Mouse (Mus musculus) kidney, adult 2 months (tissue): ENCODE measurements at regions not wholly inside any gene's neighbourhood (a gene's known extent, or its start where the extent isn't known, plus 50 kb on each side); places are given as distances from the start of the nearest gene placed in this dataset.

ENCODE experiments used
- DNase-seq: peaks from one replicate; pipeline ENCODE4 v3.0.0; 2021
- H3K27ac ChIP-seq: fragments of 200-500 bp; 2 replicates; pipeline ENCODE4 v1.5.1; 2012; ENCODE audit warnings: low read depth, low read length, control low read depth, inconsistent platforms; ENCODE audit not compliant: insufficient read depth
- H3K27me3 ChIP-seq: fragments of 200-500 bp; replicated peaks from 2 replicates; pipeline ENCODE4 v1.6.1; 2012; ENCODE audit warnings: mild to moderate bottlenecking, moderate library complexity, low read length, inconsistent platforms; ENCODE audit not compliant: control insufficient read depth, insufficient read depth
- H3K36me3 ChIP-seq: fragments of 200-500 bp; 2 replicates; pipeline ENCODE4 v1.6.1; 2012; ENCODE audit warnings: mild to moderate bottlenecking, moderate library complexity, low read length, inconsistent platforms; ENCODE audit not compliant: control insufficient read depth, insufficient read depth
- H3K4me1 ChIP-seq: fragments of 200-500 bp; 2 replicates; pipeline ENCODE4 v1.6.1; 2011; ENCODE audit warnings: low read length; ENCODE audit not compliant: control insufficient read depth, insufficient read depth
- H3K4me3 ChIP-seq: fragments of 200-500 bp; 2 replicates; pipeline ENCODE4 v1.5.1; 2011; ENCODE audit warnings: mild to moderate bottlenecking, low read depth, low read length, control low read depth; ENCODE audit not compliant: insufficient read depth
- CTCF ChIP-seq: fragments of 200-500 bp; conservative IDR thresholded peaks from 2 replicates; pipeline ENCODE4 v1.5.1; 2011; ENCODE audit warnings: low read depth, mild to moderate bottlenecking, control low read depth, low read length, moderate library complexity, mixed read lengths; ENCODE audit not compliant: insufficient read depth, insufficient read length
- POLR2A ChIP-seq: fragments of 200-500 bp; IDR thresholded peaks from one replicate; pipeline ENCODE4 v1.6.1; 2011; ENCODE audit warnings: low read depth, low read length, control low read depth
- WGBS: fragments of 180-500 bp; shearing (Covaris S2); methylation state at CpG from one replicate; pipeline ENCODE4 v1.1.7; 2018; 5-methylcytosine and 5-hydroxymethylcytosine counted together

DNA sequence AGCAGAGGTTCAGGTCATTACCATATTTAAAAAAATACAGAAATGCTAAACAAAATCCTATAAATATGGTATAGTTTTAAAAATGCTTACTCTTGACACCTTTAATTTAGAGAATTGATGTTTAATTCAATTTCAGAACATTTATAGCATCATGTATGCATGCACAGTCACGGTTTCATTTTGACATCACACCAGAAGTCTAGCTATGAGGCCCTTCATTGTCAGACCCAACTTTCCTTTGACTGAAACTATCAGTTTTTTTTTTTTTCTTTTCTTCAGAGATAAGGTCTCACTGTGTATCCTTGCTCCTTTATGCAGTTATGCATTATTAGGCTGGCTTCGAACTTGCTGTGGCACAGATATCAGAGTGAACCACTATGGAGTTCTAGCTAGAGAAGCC, 61.5 kb upstream of the Bbx start:
- WGBS = 98% methylated on average over 2 of the region's 2 CpGs
- TF ChIP-seq CTCF (no peak), POLR2A (no peak)
- Histone ChIP-seq H3K27me3 (no peaks in the 10 kb centered on the region), H3K36me3 (no peaks in the 10 kb centered on the region), H3K4me1 (no peaks in the 10 kb centered on the region), H3K27ac (no peak overlapping the region), H3K4me3 (no peak overlapping the region)
- no peak for DNase-seq

DNA sequence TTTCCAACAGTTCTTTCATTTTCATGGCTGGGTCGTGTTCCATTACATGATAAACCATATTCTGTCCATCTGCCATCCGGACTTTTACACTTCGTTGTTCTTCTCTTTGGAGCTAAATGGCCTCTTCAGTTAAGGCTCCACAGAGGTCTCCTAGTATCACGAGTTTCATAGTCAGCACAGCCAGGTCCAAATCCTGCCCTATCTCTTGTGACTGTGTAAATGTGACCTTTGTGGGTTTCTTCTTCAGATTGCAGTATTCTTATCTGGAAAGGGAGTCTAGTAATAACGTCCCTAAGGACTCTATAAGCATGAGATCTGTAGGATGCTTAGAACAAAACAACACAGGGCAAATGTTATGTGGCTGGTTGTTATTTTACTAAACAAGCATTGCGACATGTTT, 57.1 kb upstream of the Bbx start:
- no peaks in the 10 kb centered on the region for H3K4me1 ChIP-seq
- 78% methylated on average over 6 of the region's 6 CpGs for WGBS
- H3K36me3 ChIP-seq = no peaks in the 10 kb centered on the region

DNA sequence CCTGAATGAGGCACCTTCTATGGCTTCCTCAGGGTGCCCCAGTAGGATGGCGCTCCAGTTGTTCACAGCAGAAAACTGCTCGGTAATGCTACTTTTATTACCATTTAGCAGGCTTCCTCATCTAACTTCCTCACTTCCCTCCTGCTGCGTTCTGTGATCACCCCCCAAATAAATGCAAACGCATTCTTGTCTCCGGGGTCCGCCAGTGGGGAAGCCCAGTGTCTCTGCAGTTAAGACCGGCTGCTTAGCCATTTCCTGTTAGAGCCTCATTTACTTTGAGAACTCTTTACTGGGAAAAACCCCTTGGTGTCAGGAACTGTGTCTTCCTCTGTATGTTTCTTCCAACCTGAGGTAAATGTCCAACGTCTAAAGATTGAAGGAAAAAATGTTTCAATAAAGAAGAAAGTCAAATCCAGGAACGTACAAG, 50.2 kb upstream of the Bbx start:
- TF ChIP-seq POLR2A = no peak
- no peak for TF ChIP-seq CTCF
- 21% methylated on average over 9 of the region's 9 CpGs for whole genome bisulfite sequencing
- Histone ChIP-seq H3K27ac (no peak overlapping the region), H3K27me3 (no peaks in the 10 kb centered on the region), H3K36me3 (no peaks in the 10 kb centered on the region), H3K4me3 (no peak overlapping the region), H3K4me1 (no peaks in the 10 kb centered on the region)
- DNase-seq = no peak

More for the DNA sequence above, 57.1 kb upstream of the Bbx start:
- Histone ChIP-seq H3K4me3 (no peak overlapping the region), H3K27me3 (no peaks in the 10 kb centered on the region), H3K27ac (no peak overlapping the region)
- no peak for DNase-seq
- TF ChIP-seq POLR2A (no peak), CTCF (no peak)
